Mouse (Mus musculus) left cerebral cortex, adult 8-10 months (tissue): ENCODE measurements at regions not wholly inside any gene's neighbourhood (a gene's known extent, or its start where the extent isn't known, plus 50 kb on each side); places are given as distances from the start of the nearest gene placed in this dataset.
A peak's percentile ranks its signal among the peaks of the same experiment; 100 is the strongest.

Source experiments
- DNase-seq, 2 experiments: peaks; one replicate each; pipeline ENCODE4 v3.0.0; 2022; ENCODE audit warnings: low spot score in 2 of 2

- DNase-seq = no peak
These were observed 100.4 kb upstream of the Shh start for GRCm38 (mm10) chr5:28567341-28567905.

GRCm38 (mm10) chr5:28563401-28563800 lies 96.3 kb upstream of the Shh start:
- DNase-seq = no peak

GRCm38 (mm10) chr5:28562917-28563316 lies 95.9 kb upstream of the Shh start:
- no peak for DNase-seq

- DNase-seq = no peak
These were observed 86.5 kb upstream of the Shh start for GRCm38 (mm10) chr5:28553543-28553942.

GRCm38 (mm10) chr5:28530202-28530855 lies 63.3 kb upstream of the Shh start:
- DNase-seq = no peak

DNA sequence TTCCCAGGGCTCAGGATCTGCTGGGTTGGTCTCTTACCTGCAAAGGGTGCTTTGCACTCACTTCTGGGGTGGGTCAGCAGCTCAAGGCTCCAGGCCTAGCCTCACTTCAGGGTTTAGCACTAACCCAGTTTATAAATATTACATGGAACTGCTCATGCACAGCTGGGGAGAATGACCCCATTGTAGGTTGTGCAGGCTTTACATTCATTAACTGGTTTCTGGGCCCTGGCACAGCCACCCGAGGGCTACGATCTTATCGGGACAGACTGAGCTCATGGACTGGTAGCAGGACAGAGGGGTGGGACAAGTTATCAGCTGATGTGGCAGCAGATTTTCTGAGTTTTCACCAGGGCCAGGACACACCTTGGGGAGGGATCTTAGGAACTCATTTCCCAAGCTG lies 59.4 kb upstream of the Shh start:
- DNase-seq = no peak

DNA sequence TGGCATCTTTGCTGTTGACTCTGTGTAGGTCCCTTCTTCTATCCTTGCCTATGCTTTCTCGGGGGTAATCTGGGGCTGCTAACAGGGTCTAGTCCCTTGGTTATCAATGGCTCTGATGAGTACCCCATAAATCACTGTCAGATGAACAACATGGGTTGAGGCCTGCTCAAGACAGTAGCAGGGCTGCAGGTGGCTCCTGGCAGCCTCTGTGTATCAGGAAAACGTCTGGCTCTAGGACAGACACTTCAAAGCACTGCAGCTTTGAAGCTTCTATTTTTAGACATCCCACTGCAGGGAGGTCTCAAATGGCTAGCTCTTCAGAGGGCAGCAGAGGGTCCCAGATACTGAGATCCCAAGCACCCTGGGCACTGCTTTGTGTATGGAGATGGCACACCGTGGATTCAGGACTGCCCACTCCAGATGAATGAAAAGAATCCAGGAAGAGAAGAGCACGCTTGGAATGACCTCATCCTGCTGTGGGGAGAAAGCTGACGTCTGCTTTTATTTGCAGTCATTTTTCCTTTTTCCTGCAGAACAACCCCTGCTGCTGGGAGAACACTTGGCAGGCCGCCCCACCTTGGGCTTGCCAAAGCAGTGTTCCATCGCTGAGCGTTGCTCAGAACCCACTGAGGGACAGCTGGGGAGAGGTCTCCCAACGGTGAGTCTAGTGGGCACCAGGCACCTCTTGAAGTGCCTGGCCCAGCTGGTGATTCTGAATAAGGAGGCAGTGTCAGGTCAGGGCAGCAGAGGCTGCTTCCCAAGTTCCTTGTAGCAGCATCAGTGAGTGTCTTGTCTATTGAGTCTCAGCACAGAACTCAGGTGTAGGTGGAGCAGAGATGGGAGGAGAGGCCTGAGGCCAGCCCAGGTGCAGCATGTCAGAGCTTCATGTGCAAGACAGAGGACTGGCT lies 54.0 kb upstream of the Shh start:
- peak; percentile 9 to 14 for DNase-seq

GRCm38 (mm10) chr5:28519059-28519543 lies 52.0 kb upstream of the Shh start:
- no peak for DNase-seq
